Mouse (Mus musculus): Measurements from ENCODE around the gene Ap3b2.
A peak's percentile ranks its signal among the peaks of the same experiment; 100 is the strongest.

Ap3b2 gene

GRCm38 (mm10) chr7:81493331-81494021, at the start of gene Ap3b2:
Gene Ap3b2 (minus strand): TSS chr7:81493925.
- no peak for DNase-seq (ENCODE audit: extremely low read depth, low read depth, low spot score)

GRCm38 (mm10) chr7:81542934-81543333, 49.2 kb upstream of the Ap3b2 start:
- no peak for DNase-seq (ENCODE audit: extremely low read depth, low read depth, low spot score)

GRCm38 (mm10) chr7:81541924-81542524, 48.3 kb upstream of the Ap3b2 start:
- no peak for DNase-seq (ENCODE audit: extremely low read depth, low read depth, low spot score)

GRCm38 (mm10) chr7:81540999-81541398, 47.3 kb upstream of the Ap3b2 start:
- no peak for DNase-seq (ENCODE audit: extremely low read depth, low read depth, low spot score)

- DNase-seq (ENCODE audit: extremely low read depth, low read depth, low spot score) = no peak
These were observed 45.8 kb upstream of the Ap3b2 start for GRCm38 (mm10) chr7:81539565-81539964.

- DNase-seq (ENCODE audit: extremely low read depth, low read depth, low spot score) = no peak
These were observed 44.4 kb upstream of the Ap3b2 start for GRCm38 (mm10) chr7:81538070-81538675.

GRCm38 (mm10) chr7:81536478-81536877, 42.8 kb upstream of the Ap3b2 start:
- DNase-seq (ENCODE audit: extremely low read depth, low read depth, low spot score) = peak; percentile 96

GRCm38 (mm10) chr7:81531462-81531861, 37.7 kb upstream of the Ap3b2 start:
- DNase-seq (ENCODE audit: extremely low read depth, low read depth, low spot score) = no peak

- no peak for DNase-seq (ENCODE audit: extremely low read depth, low read depth, low spot score)
These were observed 35.2 kb upstream of the Ap3b2 start for GRCm38 (mm10) chr7:81528918-81529317.

GRCm38 (mm10) chr7:81523663-81524017, 29.9 kb upstream of the Ap3b2 start:
- DNase-seq (ENCODE audit: extremely low read depth, low read depth, low spot score) = no peak

GRCm38 (mm10) chr7:81523008-81523662, 29.4 kb upstream of the Ap3b2 start:
- DNase-seq (ENCODE audit: extremely low read depth, low read depth, low spot score) = no peak

GRCm38 (mm10) chr7:81516154-81517030, 22.7 kb upstream of the Ap3b2 start:
- DNase-seq (ENCODE audit: extremely low read depth, low read depth, low spot score) = no peak

- no peak for DNase-seq (ENCODE audit: extremely low read depth, low read depth, low spot score)
These were observed 21.3 kb upstream of the Ap3b2 start for GRCm38 (mm10) chr7:81514906-81515590.

GRCm38 (mm10) chr7:81501050-81501449, 7.3 kb upstream of the Ap3b2 start:
- DNase-seq (ENCODE audit: extremely low read depth, low read depth, low spot score) = no peak

GRCm38 (mm10) chr7:81498181-81498580, 4.5 kb upstream of the Ap3b2 start, which contains the start of gene BC048679:
Gene BC048679 (minus strand): TSS chr7:81498281.
- DNase-seq (ENCODE audit: extremely low read depth, low read depth, low spot score) = no peak

GRCm38 (mm10) chr7:81497171-81497570, 3.4 kb upstream of the Ap3b2 start:
- no peak for DNase-seq (ENCODE audit: extremely low read depth, low read depth, low spot score)

- no peak for DNase-seq (ENCODE audit: extremely low read depth, low read depth, low spot score)
These were observed 1.1 kb downstream of the Ap3b2 start for GRCm38 (mm10) chr7:81492628-81493027.

- DNase-seq (ENCODE audit: extremely low read depth, low read depth, low spot score) = no peak
These were observed 4.1 kb downstream of the Ap3b2 start for GRCm38 (mm10) chr7:81489649-81490048.

- DNase-seq (ENCODE audit: extremely low read depth, low read depth, low spot score) = no peak
These were observed 12.9 kb downstream of the Ap3b2 start for GRCm38 (mm10) chr7:81480800-81481199.

GRCm38 (mm10) chr7:81479531-81480090, 14.1 kb downstream of the Ap3b2 start:
- DNase-seq (ENCODE audit: extremely low read depth, low read depth, low spot score) = no peak

Measured in fat pad, adult 2 months (tissue).